ENCODE assay signal across 12 mouse cellular contexts in the genomic region with DNA sequence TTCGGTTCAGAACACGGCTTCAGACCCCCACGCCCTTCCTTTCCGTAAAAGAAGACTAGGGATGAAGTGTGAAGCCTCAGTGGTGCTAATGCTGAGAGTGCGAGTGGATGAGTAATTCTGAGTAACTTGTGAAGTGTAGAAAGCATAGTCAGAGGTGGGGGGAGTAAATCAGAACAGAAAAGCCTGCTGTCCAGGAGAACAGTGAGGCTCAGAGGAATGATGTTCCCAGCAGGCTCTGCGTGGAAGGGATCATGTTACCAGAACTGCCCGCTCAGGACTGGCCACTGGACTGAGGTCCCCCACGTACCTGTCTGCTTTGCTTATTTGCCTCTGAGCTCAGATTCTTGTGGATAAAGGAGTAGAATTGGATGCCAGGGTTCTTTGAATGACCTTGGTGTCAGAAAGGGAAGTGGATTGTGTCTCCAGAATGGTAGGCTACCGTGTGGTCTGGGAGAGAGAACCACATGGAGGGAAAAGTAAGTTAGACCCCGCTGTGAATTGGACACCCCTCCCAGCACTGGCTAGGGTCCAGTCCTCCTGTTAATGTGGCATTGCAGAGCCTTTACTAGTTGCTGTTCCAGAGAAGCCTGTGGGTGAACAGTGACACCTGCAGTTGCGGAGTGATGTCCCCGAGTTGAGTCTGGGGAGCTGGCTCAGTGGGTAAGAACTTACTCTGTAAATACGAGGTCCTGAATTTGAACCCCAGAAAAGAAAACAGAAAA. TPM values are rescaled to one million over a fixed set of nuclear protein-coding genes. Genes with fewer than 3 reads are reported as not detected.
DNase-seq lines count a peak whose midpoint lies in the region; ATAC-seq and TF ChIP-seq lines count a peak whose summit lies in the region.
"Had no signal": no experiment of that assay in that cellular context is flagged by ENCODE, and none has a peak within 500 bp of the region (broad histone marks: within the 10 kb centered on the region; RNA-seq: fewer than 3 reads in every experiment).

No protein-coding gene starts in this region.

- H3K4me2 ChIP-seq in heart, postnatal 0 days (ENCODE audit: low read depth, low read length): 0 out of 2 replicates have a peak overlapping the region, but pooled peaks have one; percentile 1
- H3K4me2 ChIP-seq in forebrain, embryonic 16.5 days (ENCODE audit: low read length): no peak overlapping the region

- no peak overlapping the region for H3K9ac ChIP-seq in heart, postnatal 0 days (replicated peaks; ENCODE audit: low read depth, low read length)
- no peak overlapping the region for H3K9ac ChIP-seq in forebrain, embryonic 16.5 days (replicated peaks; ENCODE audit: low read depth, low read length)

- DNase-seq in heart, postnatal 0 days (ENCODE audit: low spot score): peak; percentile 28
- no peak for DNase-seq in heart, postnatal 25 days (ENCODE audit: low spot score)
- peak; percentile 62 for DNase-seq in brain, adult 2 months (ENCODE audit: low read depth, low spot score)
- DNase-seq in embryonic facial prominence, embryonic 10.5 days (ENCODE audit: low spot score): peak; percentile 16
- peak; percentile 38 to 53 for DNase-seq in kidney, postnatal 4 days
- DNase-seq in layer of hippocampus, adult 9-11 months: no peak
- no peak for DNase-seq in adrenal gland, adult 18-20 months (ENCODE audit: low spot score in 2 of 2)
- DNase-seq: adrenal gland, postnatal 36 days; midbrain, embryonic 14.5 days; retina, postnatal 1 day had no signal

- peaks cover 8% of the 10 kb centered on the region; the same call in 1 of the 2 replicates for H3K4me1 ChIP-seq in heart, postnatal 0 days (ENCODE audit: control insufficient read depth, insufficient read depth)
- peaks cover 9% of the 10 kb centered on the region for H3K4me1 ChIP-seq in embryonic facial prominence, embryonic 10.5 days
- no peaks in the 10 kb centered on the region for H3K4me1 ChIP-seq in forebrain, embryonic 16.5 days (replicated peaks; ENCODE audit: control insufficient read depth, insufficient read depth, low read length)

- 52% methylated on average over 13 of the region's 13 CpGs for WGBS in heart, postnatal 0 days
- 68% methylated on average over 13 of the region's 13 CpGs for WGBS in embryonic facial prominence, embryonic 10.5 days
- 77% methylated on average over 13 of the region's 13 CpGs for WGBS in forebrain, embryonic 16.5 days

- peak overlapping the region; percentile 41; the same call in 1 of the 2 replicates for H3K27ac ChIP-seq in heart, postnatal 0 days (ENCODE audit: low read depth)
- H3K27ac ChIP-seq in embryonic facial prominence, embryonic 10.5 days (replicated peaks): 0 out of 2 replicates have a peak overlapping the region, but pooled peaks have one; percentile 24
- H3K27ac ChIP-seq in forebrain, embryonic 16.5 days (ENCODE audit: low read length): no peak overlapping the region

- no peak for TF ChIP-seq EP300 in heart, postnatal 0 days (IDR thresholded peaks at IDR 0.05; ENCODE audit: low read depth)

- H3K9me3 ChIP-seq in heart, postnatal 0 days (replicated peaks; ENCODE audit: control insufficient read depth, low read length): no peaks in the 10 kb centered on the region
- no peaks in the 10 kb centered on the region for H3K9me3 ChIP-seq in embryonic facial prominence, embryonic 10.5 days
- H3K9me3 ChIP-seq in forebrain, embryonic 16.5 days (ENCODE audit: control insufficient read depth, low read length): no peaks in the 10 kb centered on the region

- H3K36me3 ChIP-seq in heart, postnatal 0 days (replicated peaks; ENCODE audit: control insufficient read depth, insufficient read depth, low read length): peaks cover 24% of the 10 kb centered on the region
- peaks cover 40% of the 10 kb centered on the region for H3K36me3 ChIP-seq in embryonic facial prominence, embryonic 10.5 days (replicated peaks)
- 0 out of 2 replicates have a peak, but pooled peaks cover 3% of the 10 kb centered on the region for H3K36me3 ChIP-seq in forebrain, embryonic 16.5 days (ENCODE audit: control insufficient read depth, insufficient read depth)

- peak; percentile 64; the same call in 1 of the 2 replicates for ATAC-seq in heart, postnatal 0 days (ENCODE audit: insufficient read depth, low read depth)
- no peak for ATAC-seq in forebrain, embryonic 16.5 days

- intact Hi-C loops in heart, postnatal 25 days (cut with DNase I): no loop called here

- TF ChIP-seq CTCF in heart, postnatal 0 days (IDR thresholded peaks at IDR 0.05; ENCODE audit: low read depth): no peak

- no peak overlapping the region for H3K4me3 ChIP-seq in heart, postnatal 0 days (ENCODE audit: low read depth, low read length)
- no peak overlapping the region for H3K4me3 ChIP-seq in embryonic facial prominence, embryonic 10.5 days
- H3K4me3 ChIP-seq in forebrain, embryonic 16.5 days (replicated peaks; ENCODE audit: low read length): no peak overlapping the region
- H3K4me3 ChIP-seq: erythroblast, embryonic 14.5 days had no signal

- no peaks in the 10 kb centered on the region for H3K27me3 ChIP-seq in heart, postnatal 0 days (ENCODE audit: control insufficient read depth, insufficient read depth, low read length)
- no peaks in the 10 kb centered on the region for H3K27me3 ChIP-seq in embryonic facial prominence, embryonic 10.5 days (replicated peaks; ENCODE audit: low read depth, poor library complexity, severe bottlenecking)
- H3K27me3 ChIP-seq in forebrain, embryonic 16.5 days (replicated peaks; ENCODE audit: control insufficient read depth, insufficient read depth, low read length): no peaks in the 10 kb centered on the region

RNA-seq across cellular contexts. Expression of gene Specc1l, which starts 40.6 kb away (rescaled TPM):
- 23.4 and 28.5 TPM in 2 replicates for total RNA-seq in heart, postnatal 0 days (2014; rRNA removed; ENCODE audit: low replicate concordance)
- 11.4 and 13.3 TPM in 2 replicates for polyA plus RNA-seq in heart, postnatal 0 days (2015; fragmentation: Nextera tagmentation; extraction: Ambion mirVana)
- 10 to 100 TPM; 38.5 to 39.5 TPM for total RNA-seq in heart, postnatal 25 days (2021)
- 41.9 and 43.3 TPM in 2 replicates for polyA plus RNA-seq in embryonic facial prominence, embryonic 10.5 days (2016; fragmentation: Nextera tagmentation; extraction: Ambion mirVana)
- polyA plus RNA-seq in forebrain, embryonic 16.5 days (2015; fragmentation: Nextera tagmentation; extraction: Ambion mirVana): 42.5 and 48.8 TPM in 2 replicates
- total RNA-seq in adrenal gland, adult 18-20 months (2021): 10 to 100 TPM; 51.8 to 56.0 TPM

Comparison
In these comparisons a context has a peak if more than half of its experiments do, and no peak if none do; other contexts are left out.
1. DNase-seq: peak in heart, postnatal 0 days (single experiment), brain, adult 2 months (single experiment), embryonic facial prominence, embryonic 10.5 days (single experiment) and kidney, postnatal 4 days (2 of 2); none in heart, postnatal 25 days (single experiment), layer of hippocampus, adult 9-11 months (single experiment) and adrenal gland, adult 18-20 months (0 of 2).